Mouse (Mus musculus) gastrocnemius, postnatal 4 days (tissue): ENCODE data around the gene Gm12184. TPM values are rescaled to one million over a fixed set of nuclear protein-coding genes. Genes with fewer than 3 reads are reported as not detected.
"Not testable (repeated sequence)": the region's sequence is repeated elsewhere in the genome, so short reads cannot be mapped to it uniquely, and the experiment has no call there.

Experiments
- DNase-seq, 2 experiments: peaks; one replicate each; pipeline ENCODE4 v3.0.0; 2021 to 2022; ENCODE audit warnings: low spot score in 2 of 2, mixed read lengths in 2 of 2
- total RNA-seq, 2 experiments: library from RNA; stranded (reverse); gene quantifications; 2 replicates each; pipeline ENCODE4 v1.2.3; 2021

Gene Gm12184
- total RNA-seq, 2 experiments from 2014 or later = 1.9 to 4.9 TPM

GRCm38 (mm10) chr11:48803988-48804387, 22.5 kb downstream of the Gm12184 start:
- no peak for DNase-seq

- no peak for DNase-seq
Measured at GRCm38 (mm10) chr11:48801831-48802772, 24.4 kb downstream of the Gm12184 start.

- DNase-seq = peak; percentile 65 to 86
Measured at GRCm38 (mm10) chr11:48799921-48800701, 26.3 kb downstream of the Gm12184 start, which contains the start of gene Rack1. Gene Rack1, plus strand, starts transcription at chr11:48800332.

GRCm38 (mm10) chr11:48798984-48799920, 27.2 kb downstream of the Gm12184 start:
- DNase-seq = no peak

GRCm38 (mm10) chr11:48798308-48798707, 28.1 kb downstream of the Gm12184 start:
- DNase-seq = no peak

- DNase-seq = no peak
Measured at GRCm38 (mm10) chr11:48797287-48797686, 29.2 kb downstream of the Gm12184 start.

- no peak for DNase-seq
Measured at GRCm38 (mm10) chr11:48796290-48796689, 30.2 kb downstream of the Gm12184 start.

GRCm38 (mm10) chr11:48795221-48795620, 31.2 kb downstream of the Gm12184 start:
- DNase-seq = no peak

- DNase-seq = no peak
Measured at GRCm38 (mm10) chr11:48793184-48793583, 33.3 kb downstream of the Gm12184 start.

- not testable (repeated sequence) for DNase-seq
Measured at GRCm38 (mm10) chr11:48791894-48792293, 34.6 kb downstream of the Gm12184 start.

GRCm38 (mm10) chr11:48790946-48791345, 35.5 kb downstream of the Gm12184 start:
- DNase-seq = no peak

- DNase-seq = peak; percentile 74 to 85
Measured at GRCm38 (mm10) chr11:48789973-48790823, 36.3 kb downstream of the Gm12184 start.

GRCm38 (mm10) chr11:48789215-48789614, 37.2 kb downstream of the Gm12184 start:
- DNase-seq = no peak

- peak; percentile 32 to 76 for DNase-seq
Measured at GRCm38 (mm10) chr11:48788311-48789089, 38.0 kb downstream of the Gm12184 start.

- no peak for DNase-seq
Measured at GRCm38 (mm10) chr11:48787455-48788211, 38.8 kb downstream of the Gm12184 start.

- no peak for DNase-seq
Measured at GRCm38 (mm10) chr11:48782243-48782642, 44.2 kb downstream of the Gm12184 start.

- DNase-seq = no peak
Measured at GRCm38 (mm10) chr11:48779450-48779849, 47.0 kb downstream of the Gm12184 start.

GRCm38 (mm10) chr11:48777303-48777702, 49.2 kb downstream of the Gm12184 start:
- DNase-seq = no peak
